Mouse (Mus musculus): ENCODE measurements around the gene Arhgap24. TPM values are rescaled to one million over a fixed set of nuclear protein-coding genes. Genes with fewer than 3 reads are reported as not detected.

The Arhgap24 gene
- polyA plus RNA-seq, 1 experiment from 2014 or later: 17.7 TPM

DNA sequence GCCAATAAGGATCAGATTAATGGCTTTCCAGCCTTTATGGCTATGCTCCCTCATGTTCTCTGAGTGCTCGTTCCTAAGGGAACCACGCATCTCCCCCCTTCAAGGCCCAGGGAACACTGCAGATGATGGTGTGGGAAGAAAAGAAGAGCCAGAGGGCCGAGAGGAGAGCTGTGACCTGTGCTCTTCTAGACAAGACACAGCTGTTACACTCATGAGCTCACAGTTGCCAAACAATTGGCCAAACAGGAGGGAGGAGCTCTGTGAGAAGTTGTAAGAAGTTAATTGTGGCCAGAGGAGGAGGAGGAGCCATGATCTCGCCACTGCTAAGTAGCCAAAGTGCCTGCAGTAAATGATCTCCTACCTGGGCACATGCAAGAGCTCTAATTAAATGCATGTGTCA lies 322.5 kb downstream of the Arhgap24 start:
- Histone ChIP-seq H3K4me2 (no peak overlapping the region), H3K9ac (replicated peaks) (no peak overlapping the region), H3K27ac (no peak overlapping the region), H3K27me3 (no peaks in the 10 kb centered on the region), H3K36me3 (no peaks in the 10 kb centered on the region), H3K9me3 (no peaks in the 10 kb centered on the region), H3K4me3 (replicated peaks) (no peak overlapping the region), H3K4me1 (replicated peaks) (peaks cover 8% of the 10 kb centered on the region)
- ATAC-seq (ENCODE audit: insufficient number of reproducible peaks, insufficient read depth, low FRiP score, low TSS enrichment, low read depth): no peak
- 17% methylated on average over 4 of the region's 4 CpGs for WGBS

DNA sequence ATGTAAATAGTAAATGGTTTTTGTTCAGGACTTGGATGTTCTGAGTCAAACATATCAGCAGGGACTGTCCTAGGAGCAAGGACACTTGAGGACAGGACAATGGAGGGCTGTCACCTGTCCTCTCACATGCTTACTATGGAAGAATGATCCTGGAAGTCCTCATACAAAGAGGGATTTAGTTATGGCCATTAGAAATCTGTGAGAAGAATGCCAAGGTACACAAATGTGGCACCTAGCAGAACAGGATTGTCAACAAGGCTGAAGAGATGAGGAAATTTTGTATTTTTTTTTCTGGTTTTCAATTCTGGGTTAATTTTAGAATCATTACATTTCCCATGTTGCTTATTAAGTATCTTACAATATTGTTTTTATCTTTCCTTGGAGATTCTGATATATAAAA lies 326.3 kb downstream of the Arhgap24 start:
- ATAC-seq (ENCODE audit: insufficient number of reproducible peaks, insufficient read depth, low FRiP score, low TSS enrichment, low read depth): no peak
- H3K9ac ChIP-seq (replicated peaks): no peak overlapping the region
- no peak overlapping the region for H3K27ac ChIP-seq
- peaks cover 12% of the 10 kb centered on the region for H3K4me1 ChIP-seq (replicated peaks)
- H3K36me3 ChIP-seq: no peaks in the 10 kb centered on the region
- no peak overlapping the region for H3K4me3 ChIP-seq (replicated peaks)
- no peaks in the 10 kb centered on the region for H3K27me3 ChIP-seq
- no peaks in the 10 kb centered on the region for H3K9me3 ChIP-seq
- no peak overlapping the region for H3K4me2 ChIP-seq

DNA sequence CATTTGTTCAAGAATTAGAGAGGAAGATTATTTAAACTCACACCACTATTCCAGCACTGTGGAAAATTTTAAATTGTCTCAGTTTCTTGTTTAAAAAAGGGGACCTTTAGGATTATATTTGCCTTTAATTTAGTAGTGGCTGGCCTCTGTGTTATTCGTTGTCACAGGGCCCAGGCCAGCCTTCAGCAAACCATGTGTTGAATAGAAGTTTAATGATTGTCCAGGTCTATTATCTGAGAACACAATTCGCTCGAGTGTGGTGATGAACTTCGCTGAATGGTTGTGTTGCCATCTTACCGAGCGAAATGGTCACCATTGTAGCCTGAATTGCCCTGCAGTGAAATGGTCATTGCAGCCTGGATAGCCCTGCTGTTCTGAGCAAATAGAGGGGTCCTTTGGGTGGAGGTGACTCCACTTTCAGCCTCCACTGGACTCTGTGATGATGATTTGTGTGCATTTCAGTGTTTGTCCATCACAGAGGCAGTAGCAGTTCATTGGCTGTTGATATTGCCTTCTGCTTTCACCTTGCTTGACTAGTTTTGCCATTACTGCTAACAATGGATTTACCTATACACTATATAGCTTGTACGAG lies 329.3 kb downstream of the Arhgap24 start:
- no peak for ATAC-seq (ENCODE audit: insufficient number of reproducible peaks, insufficient read depth, low FRiP score, low TSS enrichment, low read depth)
- Histone ChIP-seq H3K9ac (replicated peaks) (no peak overlapping the region), H3K27ac (no peak overlapping the region)

DNA sequence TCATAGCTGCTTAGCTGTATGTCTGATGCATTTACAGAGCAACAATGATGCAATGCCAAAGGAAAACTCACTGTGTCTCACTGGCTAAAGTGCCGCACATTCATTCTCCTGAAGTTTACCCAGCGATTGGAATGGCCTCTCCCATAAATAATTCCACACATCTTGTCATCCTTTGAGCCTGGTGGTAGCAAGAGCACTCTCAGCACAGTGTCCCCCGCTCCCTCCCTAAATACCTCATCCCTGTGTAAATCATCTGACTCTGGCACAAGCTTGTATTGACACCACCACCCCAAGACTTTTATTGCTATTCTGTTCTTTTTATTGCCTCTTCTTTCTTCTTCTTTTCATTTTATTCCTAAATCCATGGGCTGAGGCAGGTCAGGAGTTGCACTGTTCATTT lies 332.1 kb downstream of the Arhgap24 start:
- Histone ChIP-seq H3K4me3 (replicated peaks) (no peak overlapping the region), H3K27me3 (no peaks in the 10 kb centered on the region), H3K4me1 (replicated peaks) (0 out of 2 replicates have a peak, but pooled peaks cover 3% of the 10 kb centered on the region), H3K27ac (no peak overlapping the region), H3K4me2 (no peak overlapping the region), H3K36me3 (no peaks in the 10 kb centered on the region), H3K9ac (replicated peaks) (no peak overlapping the region), H3K9me3 (no peaks in the 10 kb centered on the region)
- 42% methylated on average over 3 of the region's 3 CpGs for WGBS
- ATAC-seq (ENCODE audit: insufficient number of reproducible peaks, insufficient read depth, low FRiP score, low TSS enrichment, low read depth): no peak

More for the DNA sequence above, 329.3 kb downstream of the Arhgap24 start:
- WGBS: 71% methylated on average over 7 of the region's 7 CpGs
- no peaks in the 10 kb centered on the region for H3K27me3 ChIP-seq
- H3K9me3 ChIP-seq: no peaks in the 10 kb centered on the region
- 0 out of 2 replicates have a peak, but pooled peaks cover 3% of the 10 kb centered on the region for H3K4me1 ChIP-seq (replicated peaks)
- no peaks in the 10 kb centered on the region for H3K36me3 ChIP-seq
- no peak overlapping the region for H3K4me3 ChIP-seq (replicated peaks)
- no peak overlapping the region for H3K4me2 ChIP-seq

DNA sequence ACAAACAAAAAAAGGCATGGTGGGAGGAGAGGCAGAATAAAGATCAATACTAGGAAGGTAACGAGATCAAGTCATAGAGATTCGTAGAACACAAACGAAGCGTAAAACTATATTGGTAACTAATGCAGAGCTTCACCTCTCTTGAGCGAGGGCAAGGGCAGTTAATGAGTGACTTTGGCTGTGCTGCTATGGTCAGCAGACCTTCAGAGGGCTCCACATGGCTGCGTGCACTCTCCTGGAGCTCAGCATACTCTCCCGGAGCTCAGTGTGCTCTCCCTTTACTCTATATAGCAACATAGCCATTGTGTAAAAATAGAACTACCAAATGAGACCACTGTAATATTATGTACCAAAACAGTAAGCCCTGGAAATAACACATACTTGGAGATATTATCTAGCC lies 336.4 kb downstream of the Arhgap24 start:
- no peaks in the 10 kb centered on the region for H3K9me3 ChIP-seq
- no peak for ATAC-seq (ENCODE audit: insufficient number of reproducible peaks, insufficient read depth, low FRiP score, low TSS enrichment, low read depth)
- H3K9ac ChIP-seq (replicated peaks): no peak overlapping the region
- H3K4me2 ChIP-seq: no peak overlapping the region
- no peaks in the 10 kb centered on the region for H3K27me3 ChIP-seq
- H3K4me3 ChIP-seq (replicated peaks): no peak overlapping the region
- WGBS: 71% methylated on average over 7 of the region's 7 CpGs
- H3K36me3 ChIP-seq: no peaks in the 10 kb centered on the region
- H3K27ac ChIP-seq: no peak overlapping the region
- H3K4me1 ChIP-seq (replicated peaks): no peaks in the 10 kb centered on the region

DNA sequence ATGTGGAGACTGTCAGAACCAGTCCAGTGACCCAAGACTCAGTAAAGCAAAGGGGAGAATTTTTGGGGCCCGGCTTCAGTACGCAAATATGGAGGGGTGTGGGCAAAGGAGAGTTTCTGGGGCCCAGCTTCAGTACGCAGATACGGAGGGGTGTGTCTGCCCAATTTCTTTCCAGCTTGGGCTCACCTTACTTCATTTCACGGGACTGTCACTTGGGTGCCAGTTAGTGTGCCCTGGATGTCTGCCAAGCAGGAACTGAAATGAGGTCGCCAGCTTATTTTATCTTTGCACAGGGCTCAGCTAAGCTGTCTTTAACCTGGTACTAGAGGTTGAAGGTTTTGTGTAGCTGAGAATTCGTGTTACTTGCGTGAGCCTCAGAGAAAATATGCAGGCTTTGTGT lies 344.3 kb downstream of the Arhgap24 start:
- Histone ChIP-seq H3K9ac (replicated peaks) (no peak overlapping the region), H3K9me3 (no peaks in the 10 kb centered on the region), H3K27ac (no peak overlapping the region), H3K36me3 (no peaks in the 10 kb centered on the region), H3K4me3 (replicated peaks) (no peak overlapping the region), H3K27me3 (no peaks in the 10 kb centered on the region), H3K4me1 (replicated peaks) (peaks cover 5% of the 10 kb centered on the region), H3K4me2 (no peak overlapping the region)
- WGBS: 78% methylated on average over 8 of the region's 8 CpGs
- no peak for ATAC-seq (ENCODE audit: insufficient number of reproducible peaks, insufficient read depth, low FRiP score, low TSS enrichment, low read depth)

DNA sequence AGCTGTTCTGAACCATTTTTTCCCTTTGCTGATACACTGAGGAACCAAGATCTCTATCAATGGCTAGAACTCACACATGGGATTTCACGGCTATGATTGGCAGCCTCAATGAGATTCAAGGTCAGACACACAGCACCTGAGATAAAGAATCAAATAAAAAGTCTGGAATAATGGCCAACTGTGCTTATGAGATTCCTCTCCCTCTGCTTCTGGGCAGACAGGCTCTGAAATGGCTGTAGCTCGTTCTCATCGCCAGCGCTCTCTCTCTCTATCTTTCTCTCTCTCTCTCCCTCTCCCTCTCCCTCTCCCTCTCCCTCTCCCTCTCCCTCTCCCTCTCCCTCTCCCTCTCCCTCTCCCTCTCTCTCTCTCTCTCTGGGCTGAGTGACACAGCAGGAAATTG lies 357.9 kb downstream of the Arhgap24 start:
- no peak overlapping the region for H3K9ac ChIP-seq (replicated peaks)
- WGBS: 76% methylated on average over 4 of the region's 4 CpGs

DNA sequence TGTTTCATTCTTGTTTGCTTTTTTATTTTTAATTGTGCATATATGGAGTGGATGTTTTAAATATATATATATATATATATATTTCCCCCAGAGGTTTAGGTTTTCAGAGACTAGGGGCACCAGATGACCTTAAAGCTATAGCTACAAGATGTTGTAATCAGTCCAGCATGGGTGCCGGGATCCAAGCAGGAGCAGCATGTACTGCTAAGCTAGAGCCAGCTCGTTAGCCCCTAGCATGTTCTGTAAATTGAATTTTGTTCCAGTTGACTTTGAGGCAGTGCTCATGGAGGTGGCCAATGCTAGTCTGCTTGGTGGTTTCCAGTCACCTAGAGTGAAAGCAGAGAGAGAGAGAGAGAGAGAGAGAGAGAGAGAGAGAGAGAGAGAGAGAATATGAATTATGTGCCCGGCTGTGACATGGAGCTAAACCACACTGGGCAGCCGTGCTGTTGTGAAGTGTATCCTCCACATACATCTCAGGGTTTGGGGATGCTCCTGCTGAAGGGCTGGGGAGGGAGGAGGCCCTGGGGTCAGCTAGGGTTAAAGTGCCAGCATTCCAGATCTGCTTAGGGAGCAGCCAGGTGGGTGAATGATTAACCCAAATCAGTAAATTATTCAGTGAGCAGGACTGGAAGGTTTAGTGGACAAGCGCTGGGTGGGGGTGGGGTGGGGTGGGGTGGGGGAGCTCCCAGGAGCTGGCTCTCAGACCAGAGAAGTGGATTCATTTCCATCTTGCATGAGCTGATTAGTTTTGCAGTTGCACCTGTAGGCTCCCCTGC lies 362.9 kb downstream of the Arhgap24 start:
- Histone ChIP-seq H3K36me3 (no peaks in the 10 kb centered on the region), H3K27me3 (peaks cover 8% of the 10 kb centered on the region; the same call in 1 of the 2 replicates), H3K4me2 (no peak overlapping the region), H3K4me3 (replicated peaks) (no peak overlapping the region), H3K9ac (replicated peaks) (no peak overlapping the region), H3K9me3 (no peaks in the 10 kb centered on the region), H3K4me1 (replicated peaks) (peaks cover 26% of the 10 kb centered on the region), H3K27ac (no peak overlapping the region)
- WGBS: 25% methylated on average over 5 of the region's 5 CpGs
- no peak for ATAC-seq (ENCODE audit: insufficient number of reproducible peaks, insufficient read depth, low FRiP score, low TSS enrichment, low read depth)

More for the DNA sequence above, 357.9 kb downstream of the Arhgap24 start:
- Histone ChIP-seq H3K27ac (no peak overlapping the region), H3K4me3 (replicated peaks) (no peak overlapping the region), H3K4me1 (replicated peaks) (peaks cover 2% of the 10 kb centered on the region; the same call in 1 of the 2 replicates), H3K36me3 (no peaks in the 10 kb centered on the region), H3K4me2 (no peak overlapping the region), H3K9me3 (no peaks in the 10 kb centered on the region), H3K27me3 (no peaks in the 10 kb centered on the region; the same call in 1 of the 2 replicates)
- ATAC-seq (ENCODE audit: insufficient number of reproducible peaks, insufficient read depth, low FRiP score, low TSS enrichment, low read depth): no peak

DNA sequence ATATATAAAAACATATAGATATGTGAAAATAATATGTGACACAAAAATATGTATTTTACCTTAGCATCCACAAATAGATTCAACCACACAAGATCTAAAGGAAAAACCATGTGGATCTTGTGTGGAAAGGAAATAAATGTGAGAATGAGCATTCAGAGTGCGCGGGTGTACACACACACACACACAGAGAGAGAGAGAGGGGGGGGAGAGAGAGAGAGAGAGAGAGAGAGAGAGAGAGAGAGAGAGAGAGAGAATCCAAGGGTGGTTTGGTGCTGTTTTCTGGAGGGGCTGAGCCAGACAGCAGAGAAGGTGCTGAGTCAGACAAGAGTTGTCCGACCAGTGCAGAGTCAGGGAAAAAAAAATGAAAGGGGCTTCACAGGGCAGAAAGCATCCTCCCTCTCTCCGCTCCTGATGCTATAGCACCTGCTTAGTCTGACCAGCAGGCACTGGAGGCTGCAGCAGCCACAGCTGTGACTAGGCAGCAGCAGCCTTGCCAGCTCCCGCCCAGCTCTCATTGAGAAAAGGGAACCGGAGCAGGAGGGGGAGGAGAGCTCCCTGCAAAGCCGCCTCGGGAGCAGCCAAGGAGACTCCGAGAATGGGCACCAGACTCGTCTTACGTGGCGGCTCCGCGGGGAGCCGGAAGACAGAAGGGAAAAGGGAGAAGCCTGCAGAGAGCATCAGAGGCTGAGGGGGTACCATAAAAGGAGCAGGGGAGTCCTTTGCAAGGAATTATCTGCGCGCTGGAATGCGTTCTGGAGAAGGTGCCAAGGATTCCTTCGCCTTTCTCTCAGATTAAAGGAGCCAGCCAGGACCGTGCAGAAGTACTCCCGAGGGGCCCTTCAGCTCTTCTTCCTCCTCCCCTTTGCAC lies 363.8 kb downstream of the Arhgap24 start:
- peak; percentile 68; the same call in 1 of the 2 replicates for ATAC-seq (ENCODE audit: insufficient number of reproducible peaks, insufficient read depth, low FRiP score, low TSS enrichment, low read depth)
- Histone ChIP-seq H3K9ac (replicated peaks) (peak overlapping the region; percentile 40), H3K27ac (no peak overlapping the region), H3K4me1 (replicated peaks) (peaks cover 26% of the 10 kb centered on the region), H3K4me2 (peak overlapping the region; percentile 65), H3K4me3 (replicated peaks) (peak overlapping the region; percentile 41), H3K36me3 (no peaks in the 10 kb centered on the region), H3K27me3 (peaks cover 8% of the 10 kb centered on the region; the same call in 1 of the 2 replicates), H3K9me3 (no peaks in the 10 kb centered on the region)
- WGBS: 1% methylated on average over 21 of the region's 21 CpGs

DNA sequence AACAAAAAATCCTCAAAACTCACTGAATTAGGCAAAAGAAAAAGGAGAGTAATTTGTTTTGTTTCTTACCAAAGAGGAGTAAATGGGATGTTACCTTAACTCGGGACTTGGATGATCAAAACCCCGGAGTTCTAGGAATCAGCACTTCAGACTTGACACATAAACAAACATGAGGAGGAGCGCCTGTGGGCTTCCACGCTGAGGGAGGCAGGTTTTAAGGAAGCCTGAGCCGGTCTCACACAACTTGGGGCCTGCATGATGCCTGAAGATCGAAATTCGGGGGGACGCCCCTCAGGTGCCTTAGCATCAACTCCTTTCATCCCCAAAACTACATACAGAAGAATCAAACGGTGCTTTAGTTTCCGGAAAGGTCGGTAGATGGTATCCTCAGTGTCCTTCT lies 364.6 kb downstream of the Arhgap24 start:
- Histone ChIP-seq H3K36me3 (no peaks in the 10 kb centered on the region), H3K9me3 (no peaks in the 10 kb centered on the region), H3K4me1 (replicated peaks) (peaks cover 26% of the 10 kb centered on the region), H3K9ac (replicated peaks) (no peak overlapping the region), H3K4me2 (peak overlapping the region; percentile 65), H3K4me3 (replicated peaks) (peak overlapping the region; percentile 41; the same call in 1 of the 2 replicates), H3K27ac (no peak overlapping the region), H3K27me3 (peaks cover 8% of the 10 kb centered on the region; the same call in 1 of the 2 replicates)
- no peak for ATAC-seq (ENCODE audit: insufficient number of reproducible peaks, insufficient read depth, low FRiP score, low TSS enrichment, low read depth)
- 20% methylated on average over 11 of the region's 11 CpGs for WGBS

DNA sequence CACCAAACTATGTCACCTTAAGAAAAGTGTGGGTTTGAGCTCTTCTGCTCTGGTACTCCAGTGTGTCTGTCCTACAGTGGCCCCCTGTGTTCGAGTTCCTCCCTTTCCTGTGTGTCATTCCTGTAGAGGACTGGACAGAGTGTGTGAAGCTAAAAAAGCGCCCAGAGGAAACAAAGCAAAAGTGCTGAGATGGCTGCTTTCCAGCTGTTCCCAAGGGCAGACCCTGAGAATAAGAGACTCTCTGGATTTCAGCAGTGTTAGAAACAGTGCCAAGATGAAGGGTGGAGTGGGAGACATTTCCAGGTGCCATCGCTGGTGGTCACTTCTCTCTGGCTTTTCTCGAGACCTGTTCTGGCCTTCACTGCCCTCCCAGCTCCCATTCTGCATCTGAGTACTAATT lies 366.7 kb downstream of the Arhgap24 start:
- no peak overlapping the region for H3K27ac ChIP-seq
- WGBS: 69% methylated on average over 4 of the region's 4 CpGs
- H3K9ac ChIP-seq (replicated peaks): no peak overlapping the region
- H3K9me3 ChIP-seq: no peaks in the 10 kb centered on the region
- peaks cover 26% of the 10 kb centered on the region for H3K4me1 ChIP-seq (replicated peaks)
- no peaks in the 10 kb centered on the region for H3K36me3 ChIP-seq
- no peak overlapping the region for H3K4me2 ChIP-seq
- H3K27me3 ChIP-seq: peaks cover 8% of the 10 kb centered on the region; the same call in 1 of the 2 replicates
- no peak for ATAC-seq (ENCODE audit: insufficient number of reproducible peaks, insufficient read depth, low FRiP score, low TSS enrichment, low read depth)
- no peak overlapping the region for H3K4me3 ChIP-seq (replicated peaks)

All from limb, embryonic 12.5 days (tissue).